Mouse (Mus musculus) testis, adult 10 weeks (tissue): Measurements from ENCODE around the gene Rfx8. TPM values are rescaled to one million over a fixed set of nuclear protein-coding genes. Genes with fewer than 3 reads are reported as not detected.

Experiments
- polyA plus RNA-seq: library from polyadenylated mRNA; stranded (reverse); fragments of 350-450 nt; fragmentation: Illumina TruSeq; extraction: RNeasy Lipid Tissue Mini Kit (QIAGEN cat#74804); gene quantifications from one replicate; pipeline ENCODE4 v1.2.3, GENCODE M21; 2014; ENCODE audit warnings: low read depth, low replicate concordance

Gene Rfx8
- polyA plus RNA-seq = 53.2 TPM

DNA sequence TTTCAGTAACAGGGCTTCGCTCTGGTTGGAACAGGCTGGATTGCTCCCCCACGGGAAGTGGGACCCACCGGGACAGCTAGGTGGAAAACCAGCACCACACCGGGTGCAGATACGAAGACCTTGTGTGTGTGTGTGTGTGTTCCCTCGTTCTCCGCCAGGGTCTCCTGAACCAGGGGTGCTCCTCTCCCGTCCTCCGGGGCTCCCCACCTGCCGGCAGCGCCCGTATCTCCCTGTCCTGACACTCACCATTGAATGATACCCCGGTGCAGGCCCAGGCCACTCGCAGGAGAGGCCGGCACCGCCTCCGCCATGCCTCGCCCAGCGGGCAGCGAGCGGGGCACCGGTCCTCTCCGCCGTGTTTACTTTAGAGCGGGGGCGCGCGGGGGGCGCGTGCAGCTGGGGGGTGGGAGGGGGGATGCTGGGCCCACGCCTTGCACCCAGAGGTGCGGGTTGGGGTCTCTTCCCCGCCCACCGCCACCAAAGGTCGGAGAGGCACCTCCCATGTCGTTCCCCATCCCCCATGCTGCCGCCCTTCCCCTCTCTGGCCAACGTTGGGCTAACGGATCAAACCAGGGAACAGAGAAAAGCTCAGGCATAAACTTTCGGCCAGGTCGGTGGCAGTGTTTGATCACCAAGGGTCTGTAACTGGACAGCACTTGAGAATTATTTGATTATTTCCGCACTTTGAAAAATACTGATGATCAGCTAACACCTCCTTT is at the start of gene Rfx8:
Rfx8 (minus strand) TSS at position 366 of the 719 bp plus-strand sequence.

DNA sequence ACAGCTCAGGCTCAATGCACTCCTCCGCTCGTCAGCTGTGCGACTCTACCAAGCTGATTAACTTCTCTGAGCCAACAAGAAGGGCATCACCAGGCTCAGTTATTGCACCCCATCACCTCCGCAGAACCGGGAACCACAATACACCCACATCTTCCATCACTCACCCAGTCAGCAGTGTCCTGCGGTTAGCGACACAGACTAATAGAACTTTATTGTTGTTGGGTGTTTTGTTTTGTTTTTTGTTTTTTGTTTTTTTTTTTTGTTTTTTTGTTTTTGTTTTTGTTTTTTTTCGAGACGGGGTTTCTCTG is 69.6 kb downstream of the Rfx8 start, which contains the start of gene Creg2:
Creg2 (minus strand) TSS at position 234 of the 308 bp plus-strand sequence.

Other genes with a start within 250 kb of the Rfx8 start
- 15.4 TPM for gene Tbc1d8, start 242.2 kb downstream of the Rfx8 start, polyA plus RNA-seq
- gene Cnot11, start 186.0 kb downstream of the Rfx8 start, polyA plus RNA-seq = 41.8 TPM
- 20.7 TPM for gene Rnf149, start 143.6 kb downstream of the Rfx8 start, polyA plus RNA-seq
- gene Creg2, start 69.5 kb downstream of the Rfx8 start, polyA plus RNA-seq = 0.35 TPM
- not detected for gene Gm3646, start 84.3 kb upstream of the Rfx8 start, polyA plus RNA-seq
- gene Map4k4, start 179.9 kb upstream of the Rfx8 start, polyA plus RNA-seq = 40.3 TPM